Mouse (Mus musculus) G1E-ER4 (cell line): ENCODE measurements around the gene Thy1. TPM values are rescaled to one million over a fixed set of nuclear protein-coding genes. Genes with fewer than 3 reads are reported as not detected.

ENCODE experiments used
- GATA1 ChIP-seq: IDR thresholded peaks from one replicate; pipeline ENCODE4 v1.8.0; 2012; ENCODE audit warnings: low read length, inconsistent platforms
- polyA plus RNA-seq: library from polyadenylated mRNA; stranded (reverse); fragments of >175 nt; gene quantifications from 2 replicates; pipeline ENCODE4 v1.2.3, GENCODE M21; 2012

Thy1 gene
- polyA plus RNA-seq, 1 experiment, result not detected

DNA sequence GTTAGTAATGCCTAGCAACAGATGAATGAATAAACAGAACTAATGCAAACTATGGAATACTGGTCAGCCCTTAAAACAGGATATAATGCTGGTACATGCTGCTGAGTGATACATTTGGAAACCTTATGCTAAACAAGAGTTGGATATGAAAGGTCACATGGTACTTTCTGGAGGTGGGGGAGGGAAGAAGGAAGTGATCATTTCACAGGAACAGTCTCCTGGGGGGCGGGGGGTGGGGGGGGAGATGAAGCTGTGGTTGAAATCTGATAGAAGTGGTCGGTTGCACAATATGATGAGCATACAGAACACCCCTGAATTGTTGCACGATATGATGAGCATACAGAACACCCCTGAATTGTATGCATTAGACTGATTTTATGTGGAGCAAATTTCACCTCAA, 19.1 kb upstream of the Thy1 start:
- TF ChIP-seq GATA1, result no peak

DNA sequence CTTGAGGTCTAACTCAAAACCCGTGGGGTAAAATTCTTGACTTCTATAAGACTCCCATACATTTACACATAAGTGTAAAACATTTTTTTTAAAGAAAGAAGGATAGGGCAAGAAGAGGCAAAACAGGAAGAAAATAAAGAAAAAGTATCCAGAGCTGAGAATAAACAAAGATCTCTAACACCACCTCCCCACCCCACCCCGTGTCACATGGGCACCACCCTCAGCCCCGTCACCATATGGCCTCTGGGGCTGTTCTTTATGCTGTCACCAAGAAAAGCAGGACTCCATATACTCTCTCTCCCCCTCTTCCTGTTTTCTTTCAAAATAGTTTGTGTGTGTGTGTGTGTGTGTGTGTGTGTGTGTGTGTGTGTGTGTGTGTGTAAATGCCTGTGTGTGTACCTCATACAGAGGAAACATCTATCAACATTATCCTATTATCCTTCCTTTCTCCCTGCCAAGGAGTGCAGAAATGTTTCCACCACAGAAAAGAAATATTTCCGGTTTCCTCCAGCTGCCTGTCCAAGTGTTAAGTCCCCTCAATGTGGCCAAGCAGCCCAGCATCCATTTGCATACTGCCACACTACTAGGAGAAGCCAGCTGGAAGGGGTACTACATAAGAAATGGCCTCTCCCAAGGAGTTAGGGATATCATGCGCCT, 13.5 kb upstream of the Thy1 start:
- TF ChIP-seq GATA1, result no peak

DNA sequence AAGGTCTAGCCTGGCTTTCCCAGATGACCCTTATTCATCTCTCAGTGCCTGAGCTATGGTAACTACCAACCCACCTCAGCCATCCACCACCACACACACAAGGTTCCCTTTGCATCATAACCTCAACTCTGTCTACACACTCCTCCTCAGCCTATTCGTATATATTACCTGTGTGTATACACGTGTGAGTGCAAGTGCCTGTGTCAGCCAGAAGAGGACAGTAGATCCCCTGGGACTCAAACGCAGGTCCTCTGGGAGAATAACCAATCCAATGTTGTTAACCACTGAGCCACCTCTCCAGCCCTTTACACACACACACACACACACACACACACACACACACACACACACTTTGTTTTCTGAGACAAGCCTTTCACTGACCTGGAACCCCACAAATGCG, 12.5 kb upstream of the Thy1 start:
- no peak for TF ChIP-seq GATA1

DNA sequence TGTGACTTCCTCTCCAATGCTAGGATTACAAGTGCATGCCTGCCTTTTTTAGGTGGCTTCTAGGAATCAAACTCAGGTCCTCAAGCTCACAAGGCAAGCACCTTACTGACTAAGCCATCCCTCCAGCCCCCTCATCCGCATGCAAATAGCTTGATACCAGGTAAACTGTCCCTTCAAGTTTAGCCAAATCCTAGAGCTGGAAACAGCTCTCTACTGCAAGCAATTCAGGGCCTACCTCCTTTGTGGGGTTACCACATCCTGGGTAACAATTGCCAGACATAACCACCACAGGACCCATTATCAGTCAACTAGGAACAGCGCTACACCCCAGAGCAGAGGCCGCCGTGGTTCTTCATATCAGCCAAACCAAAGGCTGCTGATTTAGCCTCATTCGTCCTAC, 12.1 kb upstream of the Thy1 start:
- no peak for TF ChIP-seq GATA1

DNA sequence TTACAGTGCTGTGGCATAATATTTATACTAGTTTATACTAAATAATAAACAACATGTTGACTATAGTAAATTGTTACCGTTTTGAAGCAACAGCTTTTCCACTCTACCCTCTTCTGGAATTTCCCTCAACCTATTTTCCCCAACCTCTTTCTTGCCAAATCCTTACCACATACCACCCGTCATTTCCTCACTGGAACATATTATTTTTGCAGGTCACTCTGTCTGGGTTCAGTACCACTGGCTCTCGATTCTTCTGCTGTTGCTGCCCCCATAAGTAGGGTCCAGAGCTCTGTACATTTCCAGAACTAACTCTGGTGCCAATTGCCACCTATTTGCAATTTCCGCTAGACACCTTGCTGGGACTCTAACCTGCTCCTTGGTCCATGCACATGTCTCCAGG, 11.2 kb upstream of the Thy1 start:
- TF ChIP-seq GATA1, result no peak

DNA sequence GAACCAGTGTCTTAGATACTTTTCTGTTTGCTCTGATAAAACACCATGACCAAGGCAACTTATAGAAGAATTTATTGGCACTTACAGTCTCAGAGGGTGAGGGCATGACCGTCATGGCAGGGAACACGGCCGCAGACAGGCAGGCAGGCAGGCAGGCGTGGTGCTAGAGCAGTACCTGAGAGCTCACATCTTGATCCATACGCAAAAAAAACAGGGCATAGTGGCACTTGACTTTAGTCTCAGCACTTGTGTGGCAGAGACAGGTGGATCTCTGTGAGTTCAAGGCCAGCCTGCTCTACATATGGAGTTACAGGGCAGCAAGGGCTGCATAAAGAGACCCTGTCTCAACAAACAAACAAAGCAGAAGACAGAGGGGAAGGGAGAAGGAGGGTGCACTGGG, 9.9 kb upstream of the Thy1 start:
- TF ChIP-seq GATA1, result no peak

DNA sequence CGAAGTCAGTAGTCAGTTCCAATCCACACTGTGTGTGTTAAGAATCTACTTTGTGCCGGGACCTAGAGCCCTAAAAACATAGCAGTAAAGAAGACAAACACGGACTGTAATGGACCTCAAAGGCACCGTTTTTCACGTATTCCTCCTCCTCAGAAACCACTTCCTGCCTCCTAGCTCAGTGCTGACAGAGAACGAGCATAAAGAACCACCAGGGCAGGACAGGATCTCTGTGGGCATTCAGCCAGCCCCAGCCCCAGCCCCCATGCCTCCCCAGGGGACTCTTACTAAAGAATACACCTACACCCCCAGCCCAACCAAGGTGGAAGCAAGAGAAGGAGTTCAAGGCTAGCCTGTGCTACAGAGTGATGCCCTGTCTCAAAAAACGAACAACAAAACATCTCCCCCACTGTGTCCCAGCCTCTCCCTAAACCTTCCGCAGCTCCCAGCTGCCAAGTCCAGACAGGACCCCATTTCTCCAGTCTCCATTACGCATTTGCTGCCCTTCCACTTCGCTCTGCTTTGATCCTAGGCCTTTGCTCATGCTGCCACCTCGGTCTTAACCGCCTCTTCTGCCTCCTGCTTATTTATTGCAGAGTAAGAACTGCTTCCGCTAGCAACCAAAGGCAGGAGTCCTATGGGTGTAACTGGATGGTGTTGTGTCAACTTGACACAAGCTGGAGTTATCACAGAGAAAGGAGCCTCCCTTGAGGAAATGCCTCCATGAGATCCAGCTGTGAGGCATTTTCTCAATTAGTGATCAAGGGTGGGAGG, 9.0 kb upstream of the Thy1 start:
- no peak for TF ChIP-seq GATA1

DNA sequence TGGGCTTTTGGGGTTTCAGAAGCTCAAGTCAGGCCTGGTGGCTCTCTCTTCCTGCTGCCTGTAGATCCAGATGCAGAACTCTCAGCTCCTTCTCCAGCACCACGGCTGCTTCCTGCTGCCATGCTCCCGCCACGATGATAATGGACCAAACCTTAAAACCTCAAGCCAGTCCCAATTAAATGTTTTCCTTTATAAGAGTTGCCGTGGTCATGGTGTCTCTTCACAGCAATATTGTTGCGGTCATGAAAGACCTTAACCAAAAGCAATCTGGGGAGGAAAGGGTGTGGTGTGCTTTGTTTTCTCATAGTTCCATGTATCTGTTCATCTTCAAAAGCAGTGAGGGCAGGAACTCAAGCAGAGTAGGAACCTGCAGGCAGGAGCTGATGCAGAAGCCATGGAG, 6.1 kb upstream of the Thy1 start:
- TF ChIP-seq GATA1, result no peak

DNA sequence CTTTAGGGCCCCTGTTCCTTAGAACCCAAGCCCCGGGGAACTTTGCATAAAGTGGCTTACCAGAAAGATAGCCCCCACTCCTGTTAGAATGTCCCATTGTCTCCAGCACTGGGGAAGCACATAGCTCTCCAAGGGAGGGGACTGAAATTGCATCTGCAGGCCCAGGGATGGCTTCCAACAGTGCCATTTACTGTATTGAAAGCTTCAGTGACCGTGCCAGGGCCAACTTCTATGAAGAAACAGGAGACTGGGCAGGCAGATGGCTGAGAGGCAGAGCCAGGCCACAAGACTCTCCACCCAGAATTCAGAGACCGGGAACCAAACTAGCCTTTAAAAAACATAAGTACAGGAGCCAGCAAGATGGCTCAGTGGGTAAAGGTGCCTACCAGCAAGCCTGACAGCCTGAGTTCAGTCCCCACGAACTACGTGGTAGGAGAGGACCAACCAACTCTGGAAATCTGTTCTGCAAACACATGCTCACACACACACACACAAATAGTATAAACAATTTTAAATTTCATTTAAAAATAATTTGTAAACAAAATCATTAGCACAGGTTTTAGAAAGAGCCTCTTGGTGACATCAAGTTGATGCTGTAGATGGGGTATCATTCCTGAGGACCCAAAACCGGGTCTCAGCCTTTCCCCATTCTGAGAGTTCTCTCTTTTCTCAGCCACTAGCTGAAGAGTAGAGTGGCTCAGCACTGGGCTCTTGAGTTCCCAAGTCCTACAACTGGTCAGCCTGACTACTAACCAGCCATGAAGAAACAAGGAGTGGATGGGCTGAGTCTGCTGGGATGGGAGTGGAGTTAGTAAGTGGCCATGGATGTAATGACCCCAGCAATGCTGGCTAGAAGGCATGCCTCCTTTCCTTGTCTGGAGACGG, 1.4 kb upstream of the Thy1 start:
- no peak for TF ChIP-seq GATA1

DNA sequence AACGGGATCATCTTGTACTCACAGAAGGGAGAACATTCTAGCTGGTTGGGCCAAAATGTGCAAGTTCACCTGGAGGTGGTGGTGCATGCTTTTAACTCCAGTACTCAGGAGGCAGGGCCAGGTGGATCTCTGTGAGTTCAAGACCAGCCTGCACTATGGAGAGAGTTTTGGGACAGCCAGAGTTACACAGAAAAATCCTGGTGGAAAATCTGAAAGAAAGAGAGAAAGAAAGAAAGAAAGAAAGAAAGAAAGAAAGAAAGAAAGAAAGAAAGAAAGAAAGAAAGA, 846 bp upstream of the Thy1 start:
- no peak for TF ChIP-seq GATA1

DNA sequence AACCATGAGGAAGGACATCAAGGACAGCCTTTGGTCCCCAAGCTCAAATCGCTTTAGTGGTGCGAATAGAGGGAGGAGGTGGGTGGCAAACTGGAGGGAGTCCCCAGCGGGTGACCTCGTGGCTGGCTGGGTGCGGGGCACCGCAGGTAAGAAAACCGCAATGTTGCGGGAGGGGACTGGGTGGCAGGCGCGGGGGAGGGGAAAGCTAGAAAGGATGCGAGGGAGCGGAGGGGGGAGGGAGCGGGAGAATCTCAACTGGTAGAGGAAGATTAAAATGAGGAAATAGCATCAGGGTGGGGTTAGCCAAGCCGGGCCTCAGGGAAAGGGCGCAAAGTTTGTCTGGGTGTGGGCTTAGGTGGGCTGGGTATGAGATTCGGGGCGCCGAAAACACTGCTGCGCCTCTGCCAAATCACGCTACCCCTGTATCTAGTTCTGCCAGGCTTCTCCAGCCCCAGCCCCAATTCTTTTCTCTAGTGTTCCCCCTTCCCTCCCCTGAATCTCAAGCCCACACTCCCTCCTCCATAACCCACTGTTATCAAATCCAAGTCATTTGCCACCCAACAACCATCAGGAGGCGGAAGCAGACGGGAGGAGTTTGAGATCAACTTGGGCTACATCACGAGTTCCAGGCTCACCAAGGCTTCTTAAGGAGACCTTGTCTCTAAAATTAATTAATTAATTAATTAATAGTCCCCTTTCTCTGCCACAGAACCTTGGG, 683 bp downstream of the Thy1 start:
- no peak for TF ChIP-seq GATA1

DNA sequence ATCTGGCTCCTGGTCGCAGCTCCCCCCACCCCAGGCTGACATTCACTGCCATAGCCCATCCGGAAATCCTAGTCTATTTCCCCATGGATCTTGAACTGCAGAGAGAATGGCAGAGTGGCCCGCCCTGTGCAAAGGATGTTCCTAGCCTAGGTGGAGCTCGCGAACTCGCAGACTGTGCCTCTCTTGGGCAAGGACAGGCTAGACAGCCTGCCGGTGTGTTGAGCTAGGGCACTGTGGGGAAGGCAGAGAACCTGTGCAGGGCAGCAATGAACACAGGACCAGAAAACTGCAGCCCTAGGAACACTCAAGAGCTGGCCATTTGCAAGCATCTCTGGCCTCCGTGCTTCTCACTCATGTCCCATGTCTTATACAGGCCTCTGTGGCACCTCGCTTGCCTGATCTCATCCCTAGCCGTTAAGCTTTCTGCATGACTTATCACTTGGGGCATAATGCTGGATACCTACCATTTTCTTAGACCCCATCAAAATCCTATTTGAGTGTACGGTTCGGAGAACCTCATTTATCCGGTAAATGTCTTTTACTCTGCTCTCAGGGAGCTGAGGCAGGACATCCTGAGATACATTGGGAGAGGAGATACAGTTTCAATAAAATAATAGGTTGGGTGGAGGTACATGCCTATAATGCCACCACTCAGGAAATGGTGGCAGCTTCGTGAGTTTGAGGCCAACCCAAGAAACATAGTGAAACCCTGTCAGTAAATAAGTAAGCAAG, 1.4 kb downstream of the Thy1 start:
- no peak for TF ChIP-seq GATA1

DNA sequence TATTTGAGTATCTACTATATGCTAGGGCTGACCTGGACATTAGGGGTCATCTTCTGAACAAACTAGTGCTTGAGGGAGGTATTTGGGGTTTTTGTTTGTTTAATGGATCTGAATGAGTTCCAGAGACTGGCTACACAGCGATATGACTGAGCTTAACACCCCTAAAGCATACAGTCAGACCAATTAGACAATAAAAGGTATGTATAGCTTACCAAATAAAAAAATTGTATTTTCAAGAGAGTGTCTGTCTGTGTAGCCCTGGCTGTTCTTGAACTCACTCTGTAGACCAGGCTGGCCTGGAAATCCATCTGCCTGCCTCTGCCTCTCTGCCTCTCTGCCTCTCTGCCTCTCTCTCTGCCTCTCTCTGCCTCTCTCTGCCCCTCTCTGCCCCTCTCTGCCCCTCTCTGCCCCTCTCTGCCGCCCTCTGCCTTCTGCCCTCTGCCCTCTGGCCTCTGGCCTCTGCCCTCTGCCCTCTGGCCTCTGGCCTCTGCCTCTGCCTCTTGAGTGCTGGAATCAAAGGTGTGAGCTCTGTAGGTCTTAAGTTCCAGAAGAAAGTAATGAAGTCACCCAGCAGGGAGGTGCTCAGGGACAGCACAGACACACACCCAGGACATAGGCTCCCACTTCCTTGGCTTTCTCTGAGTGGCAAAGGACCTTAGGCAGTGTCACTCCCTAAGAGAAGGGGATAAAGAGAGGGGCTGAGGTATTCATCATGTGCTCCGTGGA, 2.1 kb downstream of the Thy1 start:
- no peak for TF ChIP-seq GATA1

DNA sequence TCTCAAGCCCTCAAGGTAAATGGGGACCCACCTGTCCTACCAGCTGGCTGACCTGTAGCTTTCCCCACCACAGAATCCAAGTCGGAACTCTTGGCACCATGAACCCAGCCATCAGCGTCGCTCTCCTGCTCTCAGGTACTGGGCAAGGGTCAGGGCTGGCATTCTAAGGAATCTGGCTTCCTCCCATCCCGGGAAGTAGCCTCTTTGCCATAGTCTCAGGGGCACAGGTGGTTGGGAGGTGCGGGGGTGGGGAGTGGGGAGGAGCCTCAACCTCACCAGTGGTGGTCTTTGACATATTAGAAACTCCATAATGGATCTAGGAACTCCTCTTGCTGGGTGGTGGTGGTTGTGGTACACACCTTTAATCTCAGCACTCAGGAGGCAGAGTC, 2.7 kb downstream of the Thy1 start:
- no peak for TF ChIP-seq GATA1

DNA sequence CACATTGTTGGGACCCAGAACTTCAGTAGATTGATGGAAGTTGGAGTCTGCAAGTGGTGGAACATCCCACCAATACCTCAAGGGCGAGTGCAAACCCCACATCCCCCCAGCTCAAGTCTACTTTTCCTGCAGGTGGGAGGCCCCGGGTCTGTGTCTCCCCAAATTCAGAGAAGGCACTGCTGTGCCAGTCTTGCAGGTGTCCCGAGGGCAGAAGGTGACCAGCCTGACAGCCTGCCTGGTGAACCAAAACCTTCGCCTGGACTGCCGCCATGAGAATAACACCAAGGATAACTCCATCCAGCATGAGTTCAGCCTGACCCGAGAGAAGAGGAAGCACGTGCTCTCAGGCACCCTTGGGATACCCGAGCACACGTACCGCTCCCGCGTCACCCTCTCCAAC, 3.2 kb downstream of the Thy1 start:
- no peak for TF ChIP-seq GATA1

DNA sequence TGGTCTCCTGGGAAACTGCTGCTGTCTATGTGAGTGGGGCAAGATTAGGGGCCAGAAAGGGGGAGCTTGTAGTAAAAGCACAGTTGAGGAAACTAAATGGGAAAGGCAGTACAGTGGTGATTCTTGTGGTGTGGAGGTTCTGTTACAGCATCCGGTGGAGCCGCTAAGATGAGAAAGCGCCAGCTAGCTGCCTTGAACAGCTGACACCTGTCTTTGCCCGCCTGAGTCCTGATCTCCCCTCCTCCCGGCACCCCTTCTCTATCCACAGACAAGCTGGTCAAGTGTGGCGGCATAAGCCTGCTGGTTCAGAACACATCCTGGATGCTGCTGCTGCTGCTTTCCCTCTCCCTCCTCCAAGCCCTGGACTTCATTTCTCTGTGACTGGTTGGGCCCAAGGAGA, 3.9 kb downstream of the Thy1 start:
- no peak for TF ChIP-seq GATA1
